Mouse (Mus musculus): ENCODE results near the gene Twf2. TPM values are rescaled to one million over a fixed set of nuclear protein-coding genes. Genes with fewer than 3 reads are reported as not detected.

The Twf2 gene
- 44.2 and 48.4 TPM in 2 replicates for polyA plus RNA-seq (2014; fragmentation: Nextera tagmentation; extraction: Ambion mirVana)

DNA sequence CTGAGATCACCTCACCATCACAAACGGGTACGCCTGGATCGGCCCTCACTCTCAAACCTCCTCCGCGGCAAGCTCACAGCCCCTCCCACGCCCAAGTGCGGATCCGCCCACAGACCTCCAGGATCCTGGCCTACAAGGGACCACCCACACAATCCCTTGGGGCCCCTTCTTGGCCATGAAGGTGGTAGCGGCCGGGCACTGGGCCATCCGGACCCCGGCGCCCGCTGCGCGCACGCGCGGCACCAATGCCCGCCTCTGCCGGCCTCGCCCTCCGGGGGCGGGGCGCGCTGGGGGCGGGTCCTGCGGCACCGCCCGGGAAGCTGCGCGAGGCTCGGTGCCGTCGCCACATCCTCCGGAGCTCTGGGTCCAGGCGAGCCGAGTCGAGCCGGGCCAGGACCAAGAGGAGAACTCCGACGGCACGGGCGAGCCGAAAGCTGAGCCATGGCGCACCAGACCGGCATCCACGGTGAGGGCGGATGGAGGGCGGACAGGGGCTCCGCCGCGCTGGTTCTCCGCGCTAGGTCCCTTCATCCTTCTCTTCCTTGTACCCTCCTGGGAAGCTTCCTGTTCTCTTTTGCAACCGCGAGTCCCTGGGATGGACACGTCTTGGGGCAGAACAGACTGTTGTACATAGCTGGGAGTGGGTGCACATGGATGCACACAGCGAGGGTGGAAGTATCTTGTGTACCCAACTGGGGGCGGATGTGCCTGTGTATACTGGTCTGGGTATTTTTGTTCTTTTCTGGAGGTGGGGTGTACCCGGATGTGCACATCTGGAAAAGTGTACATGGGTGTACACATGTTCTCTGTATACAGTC lies at the start of gene Twf2:
Twf2 (plus strand) TSS at position 290 of the 818 bp plus-strand sequence.
- 1% methylated on average over 56 of the region's 61 CpGs for WGBS
- H3K4me1 ChIP-seq (ENCODE audit: control insufficient read depth, insufficient read depth, low read length) = peaks cover 20% of the 10 kb centered on the region
- H3K4me3 ChIP-seq (ENCODE audit: low read depth, low read length) = peak within 1 kb of the TSS; percentile 66

DNA sequence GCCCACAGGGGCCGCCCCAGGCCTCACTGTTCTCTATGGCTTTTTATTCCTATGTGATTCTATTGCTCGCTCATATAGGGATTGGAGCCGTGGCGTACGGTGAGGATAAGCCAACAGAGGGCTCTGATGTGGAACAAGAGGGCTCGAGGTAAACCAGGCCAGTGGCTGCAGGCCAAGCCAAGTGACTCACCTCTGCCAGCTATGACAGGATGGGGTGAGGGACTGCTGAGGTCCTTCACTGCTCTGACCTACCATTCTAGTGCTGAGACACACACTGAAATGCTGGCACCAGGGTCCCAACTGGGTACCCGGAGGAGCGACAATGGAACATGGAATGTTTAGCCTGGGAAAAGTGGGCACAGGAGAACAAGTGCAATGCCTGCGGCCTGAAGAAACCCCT lies 48.8 kb upstream of the Twf2 start:
- Histone ChIP-seq H3K27ac (ENCODE audit: low read depth, low read length) (0 out of 2 replicates have a peak overlapping the region, but pooled peaks have one; percentile 3), H3K4me1 (ENCODE audit: control insufficient read depth, insufficient read depth, low read length) (peaks cover 14% of the 10 kb centered on the region), H3K36me3 (ENCODE audit: control insufficient read depth, insufficient read depth, low read length) (no peaks in the 10 kb centered on the region), H3K9ac (replicated peaks; ENCODE audit: low read depth, low read length) (no peak overlapping the region), H3K9me3 (ENCODE audit: control insufficient read depth, low read length) (no peaks in the 10 kb centered on the region), H3K4me2 (ENCODE audit: low read depth, low read length) (no peak overlapping the region), H3K4me3 (ENCODE audit: low read depth, low read length) (no peak overlapping the region), H3K27me3 (ENCODE audit: control insufficient read depth, insufficient read depth, low read length) (no peaks in the 10 kb centered on the region)
- no peak for ATAC-seq (ENCODE audit: low read depth)
- 90% methylated on average over 9 of the region's 9 CpGs for WGBS

More for the DNA sequence above, at the start of gene Twf2:
- Histone ChIP-seq H3K27me3 (ENCODE audit: control insufficient read depth, insufficient read depth, low read length) (no peaks in the 10 kb centered on the region), H3K9me3 (ENCODE audit: control insufficient read depth, low read length) (no peaks in the 10 kb centered on the region), H3K27ac (ENCODE audit: low read depth, low read length) (peak within 1 kb of the TSS; percentile 55), H3K36me3 (ENCODE audit: control insufficient read depth, insufficient read depth, low read length) (no peaks in the 10 kb centered on the region), H3K4me2 (ENCODE audit: low read depth, low read length) (peak within 1 kb of the TSS; percentile 67), H3K9ac (replicated peaks; ENCODE audit: low read depth, low read length) (peak within 1 kb of the TSS; percentile 78)
- peak; percentile 86 for ATAC-seq (ENCODE audit: low read depth)

DNA sequence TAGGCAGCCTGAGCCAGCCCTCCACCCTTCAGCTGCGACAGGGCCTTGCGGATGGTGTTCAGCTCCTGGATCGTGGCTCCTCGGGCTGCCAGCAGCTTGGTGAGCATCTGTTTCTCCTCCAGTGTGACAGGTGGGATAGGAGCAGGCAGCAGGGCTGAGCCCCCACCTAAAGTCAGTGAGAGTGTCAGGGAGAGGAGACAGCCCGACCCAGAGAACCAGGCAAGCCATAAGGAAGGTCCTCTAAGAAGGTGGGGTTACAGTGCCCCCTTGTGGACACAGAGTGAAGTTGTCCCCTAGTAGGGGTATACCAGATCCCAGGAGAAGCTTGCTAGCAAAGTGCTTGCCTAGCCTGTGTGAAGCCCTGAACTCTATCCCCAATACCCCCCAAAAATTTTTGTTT lies 46.5 kb upstream of the Twf2 start:
- no peak overlapping the region for H3K4me2 ChIP-seq (ENCODE audit: low read depth, low read length)
- no peaks in the 10 kb centered on the region for H3K36me3 ChIP-seq (ENCODE audit: control insufficient read depth, insufficient read depth, low read length)
- H3K4me1 ChIP-seq (ENCODE audit: control insufficient read depth, insufficient read depth, low read length) = peaks cover 12% of the 10 kb centered on the region; the same call in 1 of the 2 replicates
- H3K27me3 ChIP-seq (ENCODE audit: control insufficient read depth, insufficient read depth, low read length) = no peaks in the 10 kb centered on the region
- no peaks in the 10 kb centered on the region for H3K9me3 ChIP-seq (ENCODE audit: control insufficient read depth, low read length)
- ATAC-seq (ENCODE audit: low read depth) = peak; percentile 62
- no peak overlapping the region for H3K9ac ChIP-seq (replicated peaks; ENCODE audit: low read depth, low read length)
- H3K27ac ChIP-seq (ENCODE audit: low read depth, low read length) = peak overlapping the region; percentile 16; the same call in 1 of the 2 replicates
- H3K4me3 ChIP-seq (ENCODE audit: low read depth, low read length) = no peak overlapping the region
- 43% methylated on average over 5 of the region's 5 CpGs for WGBS

DNA sequence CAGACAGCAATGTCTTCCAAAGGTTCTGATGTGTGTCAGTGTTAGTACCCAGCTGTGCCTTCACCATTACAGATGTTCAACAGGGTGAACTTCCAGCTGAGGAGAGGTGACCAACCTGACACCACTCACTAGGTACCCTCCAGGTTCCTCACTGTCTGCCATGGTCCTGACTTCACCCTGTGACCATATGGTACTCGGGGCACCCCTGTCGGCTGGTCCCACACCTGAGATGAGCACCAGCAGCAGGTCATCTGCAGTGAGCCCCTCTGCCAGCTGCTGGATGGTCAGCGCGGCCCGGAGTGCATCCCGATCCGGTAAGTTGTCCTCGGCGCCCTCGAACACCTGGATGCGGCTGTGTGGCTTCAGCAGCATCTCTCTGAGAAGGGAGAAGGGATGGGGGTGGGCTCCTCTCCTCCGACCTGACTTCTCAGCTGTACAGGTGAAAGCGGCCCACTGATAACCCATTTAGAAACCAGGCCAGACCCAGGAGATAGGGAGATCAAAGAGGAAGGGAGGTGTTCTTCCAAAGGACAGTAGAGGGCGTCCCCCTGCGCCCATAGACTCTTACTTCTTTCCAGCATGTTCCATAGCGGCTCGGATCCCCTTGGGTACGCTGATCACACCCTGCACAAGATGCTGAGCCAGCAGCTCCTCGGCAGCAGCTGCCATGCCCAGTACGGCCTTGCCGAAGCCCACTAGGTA lies 45.8 kb upstream of the Twf2 start:
- Histone ChIP-seq H3K27ac (ENCODE audit: low read depth, low read length) (no peak overlapping the region), H3K4me1 (ENCODE audit: control insufficient read depth, insufficient read depth, low read length) (peaks cover 11% of the 10 kb centered on the region; the same call in 1 of the 2 replicates), H3K27me3 (ENCODE audit: control insufficient read depth, insufficient read depth, low read length) (no peaks in the 10 kb centered on the region), H3K9ac (replicated peaks; ENCODE audit: low read depth, low read length) (no peak overlapping the region), H3K9me3 (ENCODE audit: control insufficient read depth, low read length) (no peaks in the 10 kb centered on the region), H3K36me3 (ENCODE audit: control insufficient read depth, insufficient read depth, low read length) (no peaks in the 10 kb centered on the region), H3K4me3 (ENCODE audit: low read depth, low read length) (no peak overlapping the region), H3K4me2 (ENCODE audit: low read depth, low read length) (no peak overlapping the region)
- ATAC-seq (ENCODE audit: low read depth) = no peak
- WGBS = 74% methylated on average over 21 of the region's 21 CpGs

DNA sequence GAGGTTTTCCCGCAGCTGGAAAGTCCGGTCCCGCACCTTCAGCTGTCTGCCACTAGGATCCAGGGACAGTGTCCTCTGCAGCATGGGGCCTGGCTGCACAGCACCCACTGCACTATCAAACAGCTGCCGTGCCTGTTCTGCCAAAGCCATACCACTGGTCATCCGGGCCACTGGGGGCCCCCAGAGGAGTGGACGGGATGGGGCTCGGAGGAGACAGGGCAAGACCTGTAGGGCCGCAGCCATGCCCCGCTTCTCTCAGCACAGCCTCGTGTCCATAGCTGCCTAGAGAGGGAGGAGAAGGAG lies 45.3 kb upstream of the Twf2 start:
- H3K27ac ChIP-seq (ENCODE audit: low read depth, low read length) = no peak overlapping the region
- 88% methylated on average over 10 of the region's 10 CpGs for WGBS

DNA sequence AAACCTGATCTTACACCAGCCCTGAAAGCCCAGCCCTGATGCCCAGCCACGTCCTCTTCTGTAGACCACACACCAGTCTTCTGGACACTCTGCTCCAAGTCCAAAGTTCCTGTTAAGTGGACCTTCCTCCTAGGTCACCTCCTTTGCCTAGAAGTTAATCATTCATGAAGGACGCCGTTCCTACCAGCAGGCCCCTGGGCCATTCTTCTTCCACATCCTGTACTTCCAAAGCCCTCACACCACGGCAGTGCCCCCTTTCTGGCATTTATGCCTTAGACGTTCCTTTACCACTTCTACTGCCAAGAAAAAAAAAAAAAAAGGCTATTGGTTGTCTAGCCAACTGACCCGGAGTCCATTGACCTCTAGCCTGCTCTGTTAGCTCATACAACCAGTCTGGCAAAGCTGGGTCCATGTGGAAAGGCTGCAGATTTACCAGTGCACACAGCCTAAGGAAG lies 44.8 kb upstream of the Twf2 start, which contains the start of gene Glyctk:
Glyctk (minus strand) TSS at position 102 of the 455 bp plus-strand sequence.
- ATAC-seq (ENCODE audit: low read depth) = no peak
- no peaks in the 10 kb centered on the region for H3K27me3 ChIP-seq (ENCODE audit: control insufficient read depth, insufficient read depth, low read length)
- H3K4me3 ChIP-seq (ENCODE audit: low read depth, low read length) = no peak within 1 kb of the TSS
- 78% methylated on average over 6 of the region's 6 CpGs for WGBS
- H3K9ac ChIP-seq (replicated peaks; ENCODE audit: low read depth, low read length) = no peak within 1 kb of the TSS
- H3K4me2 ChIP-seq (ENCODE audit: low read depth, low read length) = no peak within 1 kb of the TSS
- no peak within 1 kb of the TSS for H3K27ac ChIP-seq (ENCODE audit: low read depth, low read length)
- H3K9me3 ChIP-seq (ENCODE audit: control insufficient read depth, low read length) = no peaks in the 10 kb centered on the region
- no peaks in the 10 kb centered on the region for H3K36me3 ChIP-seq (ENCODE audit: control insufficient read depth, insufficient read depth, low read length)
- peaks cover 11% of the 10 kb centered on the region; the same call in 1 of the 2 replicates for H3K4me1 ChIP-seq (ENCODE audit: control insufficient read depth, insufficient read depth, low read length)

More for the DNA sequence above, 45.3 kb upstream of the Twf2 start:
- Histone ChIP-seq H3K36me3 (ENCODE audit: control insufficient read depth, insufficient read depth, low read length) (no peaks in the 10 kb centered on the region), H3K4me2 (ENCODE audit: low read depth, low read length) (no peak overlapping the region), H3K4me1 (ENCODE audit: control insufficient read depth, insufficient read depth, low read length) (peaks cover 11% of the 10 kb centered on the region; the same call in 1 of the 2 replicates), H3K4me3 (ENCODE audit: low read depth, low read length) (no peak overlapping the region), H3K27me3 (ENCODE audit: control insufficient read depth, insufficient read depth, low read length) (no peaks in the 10 kb centered on the region), H3K9me3 (ENCODE audit: control insufficient read depth, low read length) (no peaks in the 10 kb centered on the region), H3K9ac (replicated peaks; ENCODE audit: low read depth, low read length) (no peak overlapping the region)
- no peak for ATAC-seq (ENCODE audit: low read depth)

DNA sequence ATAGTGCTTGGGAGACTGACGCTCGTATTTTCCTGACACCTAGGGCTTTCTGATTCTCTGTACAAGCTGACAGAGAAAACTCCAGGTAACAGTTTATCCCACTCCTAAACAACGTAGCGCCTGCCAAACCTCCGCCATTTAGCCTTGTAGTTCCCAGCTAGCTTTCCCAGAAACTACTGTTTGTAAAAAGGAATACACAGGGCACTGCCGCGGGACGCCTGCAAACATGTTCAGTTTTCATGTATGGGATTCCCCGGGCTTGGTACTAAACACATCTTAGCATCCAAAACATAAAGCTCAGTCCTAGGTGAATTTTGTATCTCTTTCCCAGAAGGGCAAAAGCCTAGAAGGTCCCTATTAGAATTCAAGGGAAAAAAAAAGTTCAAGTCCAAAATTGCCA lies 43.7 kb upstream of the Twf2 start:
- H3K36me3 ChIP-seq (ENCODE audit: control insufficient read depth, insufficient read depth, low read length) = no peaks in the 10 kb centered on the region
- WGBS = 80% methylated on average over 9 of the region's 9 CpGs
- H3K9me3 ChIP-seq (ENCODE audit: control insufficient read depth, low read length) = no peaks in the 10 kb centered on the region
- ATAC-seq (ENCODE audit: low read depth) = no peak
- peaks cover 11% of the 10 kb centered on the region; the same call in 1 of the 2 replicates for H3K4me1 ChIP-seq (ENCODE audit: control insufficient read depth, insufficient read depth, low read length)
- peak overlapping the region; percentile 34; the same call in 1 of the 2 replicates for H3K4me3 ChIP-seq (ENCODE audit: low read depth, low read length)
- peak overlapping the region; percentile 68 for H3K4me2 ChIP-seq (ENCODE audit: low read depth, low read length)
- no peak overlapping the region; the same call in 1 of the 2 replicates for H3K27ac ChIP-seq (ENCODE audit: low read depth, low read length)
- no peaks in the 10 kb centered on the region for H3K27me3 ChIP-seq (ENCODE audit: control insufficient read depth, insufficient read depth, low read length)
- H3K9ac ChIP-seq (replicated peaks; ENCODE audit: low read depth, low read length) = no peak overlapping the region

DNA sequence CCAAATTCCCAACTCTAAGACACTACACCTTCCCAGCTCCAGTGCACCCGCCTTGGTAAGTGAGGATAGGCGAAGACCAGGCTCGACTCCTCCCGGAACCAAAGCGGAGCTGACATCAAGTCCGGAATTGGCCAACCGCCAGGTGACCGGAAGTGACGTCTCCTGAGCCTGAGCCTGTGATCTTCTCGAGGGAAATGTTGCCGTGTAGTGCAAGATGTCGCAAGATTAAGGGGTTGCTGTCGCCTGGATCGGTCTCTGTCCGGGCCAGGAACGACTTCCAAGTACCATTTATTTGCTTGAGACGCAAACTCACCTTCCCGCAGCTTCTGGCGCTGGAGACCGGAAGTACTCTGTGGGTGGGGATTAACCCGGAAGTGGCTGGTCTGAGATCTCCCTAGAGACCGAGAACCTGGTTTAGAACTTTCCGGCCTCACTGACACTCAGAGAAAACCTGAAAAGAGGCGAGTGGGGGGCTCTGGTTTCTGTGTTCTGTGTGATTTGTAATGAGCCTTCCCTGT lies 43.1 kb upstream of the Twf2 start:
- peak; percentile 72 for ATAC-seq (ENCODE audit: low read depth)
- Histone ChIP-seq H3K27ac (ENCODE audit: low read depth, low read length) (peak overlapping the region; percentile 92), H3K4me3 (ENCODE audit: low read depth, low read length) (peak overlapping the region; percentile 34), H3K4me1 (ENCODE audit: control insufficient read depth, insufficient read depth, low read length) (peaks cover 11% of the 10 kb centered on the region; the same call in 1 of the 2 replicates), H3K9ac (replicated peaks; ENCODE audit: low read depth, low read length) (peak overlapping the region; percentile 35), H3K4me2 (ENCODE audit: low read depth, low read length) (peak overlapping the region; percentile 68), H3K27me3 (ENCODE audit: control insufficient read depth, insufficient read depth, low read length) (no peaks in the 10 kb centered on the region), H3K9me3 (ENCODE audit: control insufficient read depth, low read length) (no peaks in the 10 kb centered on the region), H3K36me3 (ENCODE audit: control insufficient read depth, insufficient read depth, low read length) (no peaks in the 10 kb centered on the region)
- 1% methylated on average over 24 of the region's 24 CpGs for WGBS

Measured in neural tube, embryonic 14.5 days (tissue).